Comparison of ENCODE assay signal across 18 mouse cellular contexts in genomic region chr6:6706729-6707128, GRCm38 (mm10).
DNase-seq lines count a peak whose midpoint lies in the region; TF ChIP-seq lines count a peak whose summit lies in the region.
"Had no signal": no experiment of that assay in that cellular context is flagged by ENCODE, and none has a peak within 500 bp of the region (broad histone marks: within the 10 kb centered on the region; RNA-seq: fewer than 3 reads in every experiment).

No protein-coding gene starts in this region.

- no peak for TF ChIP-seq CTCF in heart, adult 2 months (IDR thresholded peaks at IDR 0.05)
- TF ChIP-seq CTCF in CH12.LX (conservative IDR thresholded peaks at IDR 0.05 in 1 of 2, IDR thresholded peaks at IDR 0.05 in 1 of 2; ENCODE audit: low read depth in 2 of 2, low read length in 2 of 2): no peak

- in situ Hi-C loops in CH12.LX (cut with MboI; ENCODE audit: low pct_ligation_motif_present, low pct_unique_long_range_greater_than_20kb, low sequenced_read_pairs): no loop called here

- peak in 1 of 2 experiments; percentile 5 for DNase-seq in heart, adult 2 months
- no peak for DNase-seq in heart, postnatal 4 days
- peak; percentile 47 for DNase-seq in CH12.LX (ENCODE audit: extremely low read depth)
- peak; percentile 32 for DNase-seq in brain, adult 2 months (ENCODE audit: low read depth, low spot score)
- peak; percentile 11 to 14 for DNase-seq in layer of hippocampus, postnatal 36 days
- DNase-seq in kidney, postnatal 14 days: no peak
- no peak for DNase-seq in cerebellum, adult 9-11 months
- DNase-seq: adrenal gland, postnatal 10 days; cerebellum, adult 2 months; kidney, adult 2 months; kidney, postnatal 36 days; lung, postnatal 14 days had no signal

- peaks cover 4% of the 10 kb centered on the region for H3K4me1 ChIP-seq in heart, adult 2 months (ENCODE audit: control insufficient read depth, insufficient read depth, low read length)
- peaks cover 0 to 35% of the 10 kb centered on the region in 2 experiments; a peak in 2 of 4 replicates for H3K4me1 ChIP-seq in CH12.LX (ENCODE audit: control insufficient read depth in 1 of 2, insufficient read depth in 2 of 2)
- H3K4me1 ChIP-seq: forebrain, embryonic 12.5 days; heart, embryonic 13.5 days; limb, embryonic 15.5 days; neural tube, embryonic 13.5 days; stomach, embryonic 15.5 days had no signal

- no peaks in the 10 kb centered on the region for H3K27me3 ChIP-seq in heart, adult 2 months (ENCODE audit: control insufficient read depth, insufficient read depth, low read length)
- H3K27me3 ChIP-seq in CH12.LX (replicated peaks): no peaks in the 10 kb centered on the region
- H3K27me3 ChIP-seq: forebrain, embryonic 12.5 days; heart, embryonic 13.5 days; limb, embryonic 15.5 days; neural tube, embryonic 13.5 days; stomach, embryonic 15.5 days had no signal

- dilution Hi-C loops in CH12.LX (cut with MboI; ENCODE audit: extremely low pct_ligation_motif_present, extremely low pct_unique_long_range_greater_than_20kb, low sequenced_read_pairs): no loop called here

- H3K4me2 ChIP-seq in CH12.LX (ENCODE audit: insufficient read depth, low read depth, poor library complexity, severe bottlenecking): peak overlapping the region; percentile 67
- H3K4me2 ChIP-seq: forebrain, embryonic 12.5 days; heart, embryonic 13.5 days; limb, embryonic 15.5 days; neural tube, embryonic 13.5 days; stomach, embryonic 15.5 days had no signal

- H3K79me2 ChIP-seq in heart, adult 2 months (replicated peaks; ENCODE audit: control insufficient read depth, insufficient read depth, low read length): no peaks in the 10 kb centered on the region
- no peaks in the 10 kb centered on the region for H3K79me2 ChIP-seq in CH12.LX (replicated peaks; ENCODE audit: control insufficient read depth, extremely low read depth, insufficient read depth, poor library complexity, severe bottlenecking)

- peaks cover 5% of the 10 kb centered on the region for H3K36me3 ChIP-seq in heart, adult 2 months (ENCODE audit: control insufficient read depth, insufficient read depth, low read length)
- H3K36me3 ChIP-seq in CH12.LX (replicated peaks in 1 of 2; ENCODE audit: control insufficient read depth in 1 of 2, insufficient read depth in 1 of 2, low read length in 1 of 2): no peaks in the 10 kb centered on the region
- H3K36me3 ChIP-seq: forebrain, embryonic 12.5 days; heart, embryonic 13.5 days; limb, embryonic 15.5 days; neural tube, embryonic 13.5 days; stomach, embryonic 15.5 days had no signal

- no peak overlapping the region for H3K9ac ChIP-seq in heart, adult 2 months (ENCODE audit: low read depth, low read length)
- no peak overlapping the region for H3K9ac ChIP-seq in CH12.LX (ENCODE audit: insufficient read depth, low read depth)
- H3K9ac ChIP-seq: forebrain, embryonic 12.5 days; heart, embryonic 13.5 days; limb, embryonic 15.5 days; neural tube, embryonic 13.5 days; stomach, embryonic 15.5 days had no signal

- intact Hi-C loops in heart, adult 2 months (cut with DNase I): no loop called here

- TF ChIP-seq RAD21 in CH12.LX (IDR thresholded peaks at IDR 0.05; ENCODE audit: low read depth, low read length): no peak

- no peaks in the 10 kb centered on the region for H3K9me3 ChIP-seq in CH12.LX (replicated peaks; ENCODE audit: low read length)
- H3K9me3 ChIP-seq: forebrain, embryonic 12.5 days; heart, embryonic 13.5 days; limb, embryonic 15.5 days; neural tube, embryonic 13.5 days; stomach, embryonic 15.5 days had no signal

- TF ChIP-seq POLR2A in heart, adult 2 months (IDR thresholded peaks at IDR 0.05; ENCODE audit: insufficient read depth, low read depth, low read length): no peak
- no peak for TF ChIP-seq POLR2A in CH12.LX (IDR thresholded peaks at IDR 0.05; ENCODE audit: low read depth, low read length)

- H3K4me3 ChIP-seq in heart, adult 2 months: no peak overlapping the region
- H3K4me3 ChIP-seq in CH12.LX (replicated peaks in 1 of 3; ENCODE audit: low read depth in 2 of 3, low read length in 2 of 3, poor library complexity in 1 of 3): no peak overlapping the region
- H3K4me3 ChIP-seq: forebrain, embryonic 12.5 days; heart, embryonic 13.5 days; limb, embryonic 15.5 days; neural tube, embryonic 13.5 days; stomach, embryonic 15.5 days had no signal

- H3K27ac ChIP-seq in heart, adult 2 months: peak overlapping the region; percentile 45
- no peak overlapping the region for H3K27ac ChIP-seq in CH12.LX (ENCODE audit: insufficient read depth, low read depth)
- H3K27ac ChIP-seq: forebrain, embryonic 12.5 days; heart, embryonic 13.5 days; hindbrain, postnatal 0 days; limb, embryonic 15.5 days; neural tube, embryonic 13.5 days; stomach, embryonic 15.5 days had no signal

- WGBS in heart, adult 2 months: 50% methylated on average over 4 of the region's 4 CpGs

- TF ChIP-seq EP300 in heart, adult 2 months (IDR thresholded peaks at IDR 0.05; ENCODE audit: insufficient read depth, low read depth, low read length): no peak
- TF ChIP-seq EP300 in CH12.LX (IDR thresholded peaks at IDR 0.05; ENCODE audit: low read length): peak; percentile 67

TF ChIP-seq in CH12.LX, 34 proteins besides CTCF, POLR2A, EP300 and RAD21:
- TF ChIP-seq CHD2 (IDR thresholded peaks at IDR 0.05; ENCODE audit: low read length) (0 out of 2 replicates have a peak, but pooled peaks have one; percentile 29), MYC (IDR thresholded peaks at IDR 0.05; ENCODE audit: low read depth, low read length) (no peak), ZKSCAN1 (IDR thresholded peaks at IDR 0.05; ENCODE audit: borderline replicate concordance, low read depth, low read length) (no peak), BHLHE40 (IDR thresholded peaks at IDR 0.05; ENCODE audit: low read depth, low read length) (peak; percentile 35), RCOR1 (conservative IDR thresholded peaks at IDR 0.05; ENCODE audit: low read depth, low read length) (no peak), ZNF384 (IDR thresholded peaks at IDR 0.05; ENCODE audit: low read depth, low read length) (no peak), NELFE (IDR thresholded peaks at IDR 0.05; ENCODE audit: low read depth, low read length) (no peak), MAX (IDR thresholded peaks at IDR 0.05; ENCODE audit: low read length) (peak; percentile 61), SMC3 (IDR thresholded peaks at IDR 0.05; ENCODE audit: low read depth, low read length) (no peak), GABPA (IDR thresholded peaks at IDR 0.05; ENCODE audit: insufficient replicate concordance, low read depth, low read length) (no peak), MXI1 (IDR thresholded peaks at IDR 0.05; ENCODE audit: low read depth, low read length) (no peak), USF1 (IDR thresholded peaks at IDR 0.05; ENCODE audit: low read depth, low read length) (no peak), PAX5 (IDR thresholded peaks at IDR 0.05; ENCODE audit: low read length) (no peak), USF2 (conservative IDR thresholded peaks at IDR 0.05; ENCODE audit: low read depth, low read length) (no peak), SIN3A (IDR thresholded peaks at IDR 0.05; ENCODE audit: low read length) (no peak), NRF1 (IDR thresholded peaks at IDR 0.05; ENCODE audit: low read depth, low read length) (no peak), JUND (conservative IDR thresholded peaks at IDR 0.05; ENCODE audit: low read depth, low read length) (peak; percentile 70), TBP (conservative IDR thresholded peaks at IDR 0.05; ENCODE audit: low read depth, low read length) (no peak), MEF2A (IDR thresholded peaks at IDR 0.05; ENCODE audit: borderline replicate concordance, low read depth, low read length) (0 out of 2 replicates have a peak, but pooled peaks have one; percentile 43), JUN (IDR thresholded peaks at IDR 0.05; ENCODE audit: insufficient read depth, low read depth, low read length) (peak; percentile 57), POLR2AphosphoS2 (IDR thresholded peaks at IDR 0.05; ENCODE audit: low read depth, low read length) (no peak), E2F4 (IDR thresholded peaks at IDR 0.05; ENCODE audit: insufficient replicate concordance, low read depth, low read length) (no peak), MAZ (IDR thresholded peaks at IDR 0.05; ENCODE audit: low read depth, low read length) (no peak), CHD1 (IDR thresholded peaks at IDR 0.05; ENCODE audit: low read depth, low read length) (no peak), ETS1 (conservative IDR thresholded peaks at IDR 0.05; ENCODE audit: low read depth, low read length) (peak; percentile 64), MAFK (IDR thresholded peaks at IDR 0.05; ENCODE audit: insufficient replicate concordance, low read length) (0 out of 2 replicates have a peak, but pooled peaks have one; percentile 26), HCFC1 (IDR thresholded peaks at IDR 0.05; ENCODE audit: low read depth, low read length) (no peak), UBTF (IDR thresholded peaks at IDR 0.05; ENCODE audit: low read depth, low read length) (no peak), ZMIZ1 (IDR thresholded peaks at IDR 0.05; ENCODE audit: low read depth, low read length) (no peak), IRF4 (IDR thresholded peaks at IDR 0.05; ENCODE audit: low read depth, low read length) (peak; percentile 20; the same call in 1 of the 2 replicates), KAT2A (IDR thresholded peaks at IDR 0.05; ENCODE audit: insufficient replicate concordance, low read length) (no peak), TCF12 (IDR thresholded peaks at IDR 0.05; ENCODE audit: low read depth, low read length) (peak; percentile 20; the same call in 1 of the 2 replicates), ZC3H11A (IDR thresholded peaks at IDR 0.05; ENCODE audit: low read depth, low read length) (no peak), ELF1 (IDR thresholded peaks at IDR 0.05; ENCODE audit: low read depth, low read length) (no peak)

Comparison
In these comparisons a context has a peak if more than half of its experiments do, and no peak if none do; other contexts are left out.
1. DNase-seq: peak in CH12.LX (single experiment), brain, adult 2 months (single experiment) and layer of hippocampus, postnatal 36 days (2 of 2); none in heart, postnatal 4 days (single experiment), kidney, postnatal 14 days (single experiment) and cerebellum, adult 9-11 months (single experiment).